Mouse (Mus musculus) CD4-positive, CD25-positive, alpha-beta regulatory T cell, adult 9 weeks (primary cell): ENCODE data around the gene Olfr160. TPM values are rescaled to one million over a fixed set of nuclear protein-coding genes. Genes with fewer than 3 reads are reported as not detected.

Source experiments
- polyA plus RNA-seq: library from polyadenylated mRNA; unstranded; fragments of 100-300 nt; shearing (Covaris generic); gene quantifications from one replicate; pipeline ENCODE4 v1.2.1, GENCODE M21; 2017

Olfr160 gene
- polyA plus RNA-seq: not detected

GRCm38 (mm10) chr9:37716150-37716549, at the start of gene Olfr160:
Gene Olfr160, minus strand, starts transcription at chr9:37716250.

GRCm38 (mm10) chr9:37744806-37745205, 28.8 kb upstream of the Olfr160 start, which contains the start of gene Olfr874:
Gene Olfr874, plus strand, starts transcription at chr9:37745106.

GRCm38 (mm10) chr9:37669115-37669514, 46.9 kb downstream of the Olfr160 start, which contains the start of gene Panx3:
Gene Panx3, minus strand, starts transcription at chr9:37669235.

Other genes starting within 250 kb of the Olfr160 start
- 5.7 TPM for gene Msantd2, start 226.9 kb downstream of the Olfr160 start, polyA plus RNA-seq
- not detected for gene Esam, start 188.2 kb downstream of the Olfr160 start, polyA plus RNA-seq
- not detected for gene Vsig2, start 177.0 kb downstream of the Olfr160 start, polyA plus RNA-seq
- 4.8 TPM for gene Nrgn, start 163.3 kb downstream of the Olfr160 start, polyA plus RNA-seq
- 19.7 TPM for gene Siae, start 160.6 kb downstream of the Olfr160 start, polyA plus RNA-seq
- gene Spa17, start 102.5 kb downstream of the Olfr160 start, polyA plus RNA-seq: 1.2 TPM
- 174 TPM for gene Tbrg1, start 58.9 kb downstream of the Olfr160 start, polyA plus RNA-seq
- gene Panx3, start 47.0 kb downstream of the Olfr160 start, polyA plus RNA-seq: not detected
- gene Olfr874, start 28.9 kb upstream of the Olfr160 start, polyA plus RNA-seq: not detected
- not detected for gene Olfr875, start 55.6 kb upstream of the Olfr160 start, polyA plus RNA-seq
- 0.07 TPM for gene Olfr876, start 86.8 kb upstream of the Olfr160 start, polyA plus RNA-seq
- gene Olfr877, start 138.0 kb upstream of the Olfr160 start, polyA plus RNA-seq: not detected
- gene Olfr145, start 180.5 kb upstream of the Olfr160 start, polyA plus RNA-seq: 0.04 TPM
- not detected for gene Olfr878, start 201.6 kb upstream of the Olfr160 start, polyA plus RNA-seq